Mouse (Mus musculus) adrenal gland, adult (tissue): ENCODE results near the gene Clec11a.
A peak's percentile ranks its signal among the peaks of the same experiment; 100 is the strongest.

Experiments
- DNase-seq, 2 experiments: peaks; one replicate each; pipeline ENCODE4 v3.0.0; 2022 to 2023; ENCODE audit warnings: low spot score in 1 of 2; ENCODE audit not compliant: inconsistent age in 2 of 2

Gene Clec11a

DNA sequence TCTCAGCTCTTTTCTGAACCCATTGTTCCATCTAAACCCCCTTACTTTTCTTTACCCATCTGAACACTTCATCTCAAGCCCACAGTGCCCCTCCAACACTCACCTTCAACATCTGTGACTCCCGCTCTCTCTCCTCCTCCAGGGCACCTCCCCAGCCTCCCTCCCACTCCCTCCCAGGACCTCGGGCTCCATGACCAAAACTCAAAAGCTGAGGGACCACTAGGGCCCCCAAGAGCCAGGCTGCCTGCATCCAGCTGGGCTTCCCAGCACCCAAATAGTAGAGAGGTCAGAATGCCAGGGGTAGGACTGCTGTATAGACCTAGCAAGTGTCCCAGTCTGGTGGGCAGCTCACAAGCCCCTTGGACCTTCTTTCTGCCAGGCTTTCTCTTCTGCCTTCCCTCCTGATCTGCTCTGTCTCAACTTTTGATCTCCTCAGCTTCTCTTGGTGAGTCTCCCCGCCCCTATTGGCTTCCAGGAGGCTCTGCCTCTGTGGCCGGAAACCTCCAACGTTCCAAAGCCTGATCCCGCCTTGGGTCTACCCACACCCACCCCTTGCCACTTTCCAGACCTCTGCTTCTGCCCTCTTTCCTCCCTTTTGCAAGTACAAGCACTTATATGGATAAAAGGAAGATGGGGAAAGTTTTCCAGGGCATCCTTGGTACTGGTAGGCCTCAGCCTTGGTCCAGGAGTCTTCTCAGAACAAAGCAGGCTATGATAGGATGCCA, at the start of gene Clec11a:
Clec11a (minus strand) TSS at position 387 of the 725 bp plus-strand sequence.
- DNase-seq, result peak; percentile 21 to 37

DNA sequence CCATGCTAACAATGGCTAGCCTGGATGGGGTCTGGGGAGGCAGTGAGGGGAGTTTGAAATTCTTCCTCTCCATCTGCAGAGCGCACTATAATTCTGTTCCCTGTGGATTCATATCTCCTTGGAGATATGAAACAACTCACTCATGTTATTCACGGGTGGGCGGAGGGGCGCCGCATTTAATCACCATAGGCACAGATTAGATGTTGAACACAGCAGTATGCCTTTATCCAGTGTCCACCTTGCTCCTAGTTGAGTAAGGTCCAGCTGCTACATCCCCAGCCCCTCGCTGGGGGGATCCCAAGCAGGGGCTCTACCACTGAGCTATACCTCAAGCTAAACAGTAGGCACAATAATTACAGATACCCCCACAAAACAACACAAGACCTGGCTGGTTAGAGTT, 48.7 kb upstream of the Clec11a start:
- DNase-seq, result no peak

- peak in 1 of 2 experiments; percentile 77 for DNase-seq
Measured at GRCm38 (mm10) chr7:44353601-44354340, 47.1 kb upstream of the Clec11a start.

GRCm38 (mm10) chr7:44352750-44353600, 46.3 kb upstream of the Clec11a start:
- peak; percentile 45 to 73 for DNase-seq

GRCm38 (mm10) chr7:44351881-44352749, 45.4 kb upstream of the Clec11a start:
- peak in 1 of 2 experiments; percentile 47 for DNase-seq

- DNase-seq, result peak; percentile 73 to 93
Measured at GRCm38 (mm10) chr7:44350957-44351711, 44.4 kb upstream of the Clec11a start.

- no peak for DNase-seq
Measured at GRCm38 (mm10) chr7:44349043-44349442, 42.3 kb upstream of the Clec11a start.

GRCm38 (mm10) chr7:44344622-44345021, 37.9 kb upstream of the Clec11a start:
- DNase-seq, result peak in 1 of 2 experiments; percentile 60

DNA sequence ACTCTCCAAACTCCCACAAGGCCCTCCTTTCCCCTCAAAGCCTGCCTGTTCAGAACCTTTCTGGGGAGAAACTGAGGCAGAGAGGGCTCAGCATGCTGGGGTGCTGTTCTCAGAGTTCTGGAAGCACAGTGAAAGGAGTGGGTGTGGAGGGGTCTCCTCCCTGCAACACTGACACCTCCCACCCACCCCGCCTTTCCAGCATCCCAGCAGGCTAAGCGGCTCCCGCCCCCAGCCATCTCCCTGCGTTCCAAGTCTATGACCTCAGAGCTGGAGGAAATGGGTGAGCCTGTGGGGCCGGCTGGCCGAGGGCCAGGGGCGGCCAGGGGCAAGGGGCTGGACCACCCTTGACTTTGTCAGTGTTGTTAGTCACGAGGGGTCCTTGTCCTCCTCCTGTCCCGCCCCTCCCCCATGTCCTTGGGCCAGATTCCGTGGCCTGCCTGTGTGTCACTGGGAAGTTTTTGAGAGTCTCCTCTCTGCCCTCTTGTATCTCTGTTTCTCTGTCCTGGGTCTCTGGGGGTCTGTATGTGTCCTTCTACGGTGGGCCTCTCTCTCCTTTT, 36.8 kb upstream of the Clec11a start:
- peak in 1 of 2 experiments; percentile 49 for DNase-seq

DNA sequence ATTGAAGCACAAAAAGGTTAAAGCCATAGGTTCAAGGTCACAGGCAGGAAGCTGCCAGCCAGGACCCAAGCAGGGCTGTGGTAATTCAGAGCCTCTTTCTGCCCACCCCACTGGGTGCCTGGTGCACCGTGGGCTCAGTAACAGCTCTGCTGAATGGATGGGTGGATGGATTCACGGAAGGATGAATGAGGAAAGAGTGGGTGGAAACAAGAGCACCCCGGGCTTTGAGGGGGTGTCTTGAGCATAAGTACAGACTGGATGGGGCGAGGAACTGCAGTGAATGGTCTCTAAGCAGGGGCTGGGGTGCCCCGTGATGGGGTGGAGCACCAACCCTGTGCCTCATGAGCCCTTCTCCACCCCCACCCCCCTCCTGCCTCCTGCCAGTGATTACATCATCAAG, 35.0 kb upstream of the Clec11a start:
- no peak for DNase-seq

DNA sequence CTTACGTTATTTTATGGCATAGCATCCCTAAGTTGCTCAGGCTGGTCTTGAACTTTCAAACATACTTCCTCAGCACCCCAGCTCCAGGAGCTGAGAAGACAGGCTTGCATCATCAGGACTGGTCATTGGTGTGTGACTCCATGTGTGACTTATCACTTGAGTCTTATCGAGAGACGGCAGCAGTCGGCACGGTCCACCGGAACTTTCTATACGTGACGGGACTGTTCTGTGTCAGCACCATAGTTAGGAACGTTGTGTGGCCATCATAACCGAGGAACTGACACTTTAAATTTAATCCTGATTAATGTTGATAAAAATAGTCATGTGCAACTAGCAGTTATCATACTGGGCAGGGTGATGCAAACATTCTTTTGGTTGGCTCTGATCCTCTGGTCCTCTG, 34.4 kb upstream of the Clec11a start:
- DNase-seq, result no peak

GRCm38 (mm10) chr7:44340226-44340625, 33.5 kb upstream of the Clec11a start:
- no peak for DNase-seq

DNA sequence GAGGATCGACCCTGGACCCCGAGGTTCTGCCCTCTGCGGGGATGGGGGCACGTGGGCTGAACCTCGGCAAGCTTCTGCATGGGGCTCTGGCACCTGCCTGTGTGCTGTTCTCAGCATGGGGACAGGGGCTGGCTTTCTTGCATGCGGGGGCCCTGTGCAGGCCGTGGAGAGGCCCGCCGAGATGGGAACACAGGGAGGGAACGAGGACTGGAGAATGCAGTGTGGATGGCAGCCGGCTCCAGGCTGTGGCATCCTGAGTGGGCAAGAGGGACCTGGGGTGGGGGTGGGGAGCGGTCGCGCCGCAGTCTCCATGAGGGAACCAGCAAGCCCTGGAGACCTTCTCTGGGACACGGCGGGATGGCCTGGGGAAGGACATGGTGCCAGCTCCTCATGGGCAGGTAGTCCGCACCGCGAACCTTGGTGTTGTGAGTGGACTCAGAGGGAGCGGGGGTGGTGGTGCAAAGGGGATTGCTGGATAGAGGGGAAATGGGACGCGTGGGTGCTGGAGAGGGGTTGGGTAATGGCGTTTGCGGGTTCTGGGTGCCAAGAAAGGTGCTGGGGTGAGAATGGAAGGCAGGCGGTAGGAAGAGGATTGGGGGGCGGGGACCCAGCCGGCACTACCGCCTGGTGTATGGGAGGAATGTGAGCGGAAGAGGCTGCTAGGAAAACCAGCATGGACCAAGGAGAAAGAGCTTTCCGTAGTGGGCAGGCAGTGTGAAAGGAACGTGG, 30.6 kb upstream of the Clec11a start:
- no peak for DNase-seq

GRCm38 (mm10) chr7:44336046-44337021, 29.6 kb upstream of the Clec11a start:
- no peak for DNase-seq

- peak in 1 of 2 experiments; percentile 47 for DNase-seq
Measured at GRCm38 (mm10) chr7:44335031-44335878, 28.6 kb upstream of the Clec11a start.

- DNase-seq, result no peak
Measured at GRCm38 (mm10) chr7:44334139-44334538, 27.4 kb upstream of the Clec11a start.

- DNase-seq, result no peak
Measured at GRCm38 (mm10) chr7:44332336-44332735, 25.6 kb upstream of the Clec11a start.
